Mouse (Mus musculus): ENCODE measurements at regions not wholly inside any gene's neighbourhood (a gene's known extent, or its start where the extent isn't known, plus 50 kb on each side); places are given as distances from the start of the nearest gene placed in this dataset.

GRCm38 (mm10) chr9:52255692-52256091 is 87.3 kb upstream of the Zc3h12c start:
- Histone ChIP-seq H3K9ac (replicated peaks; ENCODE audit: low read length) (no peak overlapping the region), H3K36me3 (ENCODE audit: control insufficient read depth, insufficient read depth, low read length) (no peaks in the 10 kb centered on the region), H3K27me3 (ENCODE audit: control insufficient read depth, insufficient read depth, low read length) (no peaks in the 10 kb centered on the region), H3K9me3 (ENCODE audit: control insufficient read depth, low read length) (no peaks in the 10 kb centered on the region), H3K4me3 (replicated peaks; ENCODE audit: low read depth, low read length) (no peak overlapping the region), H3K4me2 (ENCODE audit: low read length) (0 out of 2 replicates have a peak overlapping the region, but pooled peaks have one; percentile 19), H3K4me1 (ENCODE audit: control insufficient read depth, insufficient read depth, low read length) (peaks cover 16% of the 10 kb centered on the region; the same call in 1 of the 2 replicates), H3K27ac (replicated peaks; ENCODE audit: low read depth, low read length) (peak overlapping the region; percentile 70; the same call in 1 of the 2 replicates)
- WGBS: 65% methylated on average over 4 of the region's 4 CpGs
- no peak for ATAC-seq (ENCODE audit: low FRiP score, low TSS enrichment)
- DNase-seq: peak; percentile 45

GRCm38 (mm10) chr9:52254475-52254874 is 86.1 kb upstream of the Zc3h12c start:
- Histone ChIP-seq H3K4me2 (ENCODE audit: low read length) (no peak overlapping the region), H3K4me3 (replicated peaks; ENCODE audit: low read depth, low read length) (no peak overlapping the region), H3K4me1 (ENCODE audit: control insufficient read depth, insufficient read depth, low read length) (peaks cover 16% of the 10 kb centered on the region; the same call in 1 of the 2 replicates), H3K9me3 (ENCODE audit: control insufficient read depth, low read length) (no peaks in the 10 kb centered on the region), H3K9ac (replicated peaks; ENCODE audit: low read length) (no peak overlapping the region), H3K36me3 (ENCODE audit: control insufficient read depth, insufficient read depth, low read length) (no peaks in the 10 kb centered on the region), H3K27me3 (ENCODE audit: control insufficient read depth, insufficient read depth, low read length) (no peaks in the 10 kb centered on the region), H3K27ac (replicated peaks; ENCODE audit: low read depth, low read length) (peak overlapping the region; percentile 70)
- ATAC-seq (ENCODE audit: low FRiP score, low TSS enrichment): no peak
- DNase-seq: peak; percentile 48
- 37% methylated on average over 6 of the region's 6 CpGs for WGBS

DNA sequence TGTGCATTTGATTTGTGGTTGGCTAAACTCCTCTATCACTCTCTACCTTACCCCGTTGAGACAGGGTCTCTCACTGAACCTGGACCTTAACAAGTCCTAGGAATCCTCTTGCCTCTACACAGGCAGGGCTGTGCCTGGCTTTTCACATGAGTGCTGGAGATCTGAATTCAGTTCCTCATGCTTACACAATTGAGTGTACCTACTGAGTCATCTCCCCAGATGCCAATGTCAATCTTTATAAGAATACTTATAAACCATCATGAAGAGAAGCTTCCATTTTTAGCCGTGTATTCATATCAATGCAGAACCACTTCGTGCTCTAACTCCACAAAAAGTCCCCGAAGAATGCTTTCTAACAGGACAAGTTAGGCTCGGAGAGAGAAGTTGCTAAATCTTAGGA is 83.1 kb upstream of the Zc3h12c start:
- Histone ChIP-seq H3K4me3 (replicated peaks; ENCODE audit: low read depth, low read length) (no peak overlapping the region), H3K36me3 (ENCODE audit: control insufficient read depth, insufficient read depth, low read length) (no peaks in the 10 kb centered on the region), H3K4me2 (ENCODE audit: low read length) (no peak overlapping the region), H3K9me3 (ENCODE audit: control insufficient read depth, low read length) (no peaks in the 10 kb centered on the region), H3K4me1 (ENCODE audit: control insufficient read depth, insufficient read depth, low read length) (peaks cover 16% of the 10 kb centered on the region; the same call in 1 of the 2 replicates), H3K27me3 (ENCODE audit: control insufficient read depth, insufficient read depth, low read length) (no peaks in the 10 kb centered on the region), H3K9ac (replicated peaks; ENCODE audit: low read length) (no peak overlapping the region), H3K27ac (replicated peaks; ENCODE audit: low read depth, low read length) (no peak overlapping the region)
- WGBS: 95% methylated on average over 5 of the region's 5 CpGs
- ATAC-seq (ENCODE audit: low FRiP score, low TSS enrichment): no peak
- no peak for DNase-seq

GRCm38 (mm10) chr9:52246712-52247111 is 78.3 kb upstream of the Zc3h12c start:
- Histone ChIP-seq H3K4me1 (ENCODE audit: control insufficient read depth, insufficient read depth, low read length) (0 out of 2 replicates have a peak, but pooled peaks cover 5% of the 10 kb centered on the region), H3K36me3 (ENCODE audit: control insufficient read depth, insufficient read depth, low read length) (no peaks in the 10 kb centered on the region), H3K4me2 (ENCODE audit: low read length) (no peak overlapping the region), H3K27ac (replicated peaks; ENCODE audit: low read depth, low read length) (no peak overlapping the region), H3K9me3 (ENCODE audit: control insufficient read depth, low read length) (no peaks in the 10 kb centered on the region), H3K27me3 (ENCODE audit: control insufficient read depth, insufficient read depth, low read length) (no peaks in the 10 kb centered on the region), H3K9ac (replicated peaks; ENCODE audit: low read length) (no peak overlapping the region), H3K4me3 (replicated peaks; ENCODE audit: low read depth, low read length) (no peak overlapping the region)
- DNase-seq (no peak), ATAC-seq (ENCODE audit: low FRiP score, low TSS enrichment) (no peak)
- WGBS: 95% methylated on average over 1 of the region's 1 CpGs

DNA sequence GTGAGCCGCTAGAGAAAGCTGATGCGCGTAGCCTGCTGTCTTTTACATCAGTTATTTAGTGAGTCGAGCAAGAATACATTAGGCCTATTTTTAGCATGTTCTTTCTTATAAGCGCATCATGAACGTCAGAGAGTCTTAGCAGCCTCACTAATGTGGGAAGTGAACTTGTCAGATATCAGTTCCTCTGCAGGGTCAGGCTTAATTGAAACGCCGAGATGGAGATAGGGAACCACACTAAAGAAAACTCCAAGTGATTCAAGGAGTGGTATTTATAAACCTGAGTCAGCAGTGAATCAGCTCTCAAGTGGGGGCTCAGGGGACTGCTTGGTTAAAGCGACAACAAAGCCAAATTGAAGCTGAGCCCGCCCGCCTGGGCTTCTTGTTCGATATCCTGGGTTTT is 75.7 kb upstream of the Zc3h12c start:
- Histone ChIP-seq H3K36me3 (ENCODE audit: control insufficient read depth, insufficient read depth, low read length) (no peaks in the 10 kb centered on the region), H3K4me3 (replicated peaks; ENCODE audit: low read depth, low read length) (no peak overlapping the region), H3K4me1 (ENCODE audit: control insufficient read depth, insufficient read depth, low read length) (peaks cover 19% of the 10 kb centered on the region; the same call in 1 of the 2 replicates), H3K9me3 (ENCODE audit: control insufficient read depth, low read length) (no peaks in the 10 kb centered on the region), H3K27me3 (ENCODE audit: control insufficient read depth, insufficient read depth, low read length) (no peaks in the 10 kb centered on the region), H3K27ac (replicated peaks; ENCODE audit: low read depth, low read length) (no peak overlapping the region), H3K4me2 (ENCODE audit: low read length) (no peak overlapping the region), H3K9ac (replicated peaks; ENCODE audit: low read length) (no peak overlapping the region)
- DNase-seq (peak; percentile 19), ATAC-seq (ENCODE audit: low FRiP score, low TSS enrichment) (no peak)
- WGBS: 62% methylated on average over 12 of the region's 12 CpGs

DNA sequence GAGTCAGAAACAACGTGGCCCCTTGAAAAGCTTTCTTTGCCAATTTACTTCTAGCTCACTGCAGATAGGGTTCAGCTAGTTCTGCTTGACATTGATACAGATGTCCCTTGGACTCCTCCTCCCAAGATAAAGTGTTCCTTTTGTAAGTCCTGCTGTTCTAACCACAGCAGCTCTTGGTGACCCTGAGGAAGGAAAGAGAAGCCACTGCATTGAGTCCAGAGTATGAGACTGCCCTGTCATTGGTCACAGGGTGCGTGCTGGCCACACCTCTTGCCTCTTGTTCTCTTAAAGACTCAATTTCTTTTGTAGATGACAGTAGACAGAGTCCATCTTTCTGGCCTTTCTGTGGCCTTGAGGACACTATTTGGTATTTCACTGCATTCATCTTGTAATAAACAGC is 74.7 kb upstream of the Zc3h12c start:
- H3K27ac ChIP-seq (replicated peaks; ENCODE audit: low read depth, low read length): no peak overlapping the region
- ATAC-seq (ENCODE audit: low FRiP score, low TSS enrichment) (no peak), DNase-seq (no peak)
- H3K4me1 ChIP-seq (ENCODE audit: control insufficient read depth, insufficient read depth, low read length): peaks cover 19% of the 10 kb centered on the region; the same call in 1 of the 2 replicates
- H3K4me2 ChIP-seq (ENCODE audit: low read length): no peak overlapping the region
- no peaks in the 10 kb centered on the region for H3K27me3 ChIP-seq (ENCODE audit: control insufficient read depth, insufficient read depth, low read length)
- 88% methylated on average over 2 of the region's 2 CpGs for WGBS
- no peak overlapping the region for H3K9ac ChIP-seq (replicated peaks; ENCODE audit: low read length)
- no peak overlapping the region for H3K4me3 ChIP-seq (replicated peaks; ENCODE audit: low read depth, low read length)
- no peaks in the 10 kb centered on the region for H3K36me3 ChIP-seq (ENCODE audit: control insufficient read depth, insufficient read depth, low read length)
- no peaks in the 10 kb centered on the region for H3K9me3 ChIP-seq (ENCODE audit: control insufficient read depth, low read length)

DNA sequence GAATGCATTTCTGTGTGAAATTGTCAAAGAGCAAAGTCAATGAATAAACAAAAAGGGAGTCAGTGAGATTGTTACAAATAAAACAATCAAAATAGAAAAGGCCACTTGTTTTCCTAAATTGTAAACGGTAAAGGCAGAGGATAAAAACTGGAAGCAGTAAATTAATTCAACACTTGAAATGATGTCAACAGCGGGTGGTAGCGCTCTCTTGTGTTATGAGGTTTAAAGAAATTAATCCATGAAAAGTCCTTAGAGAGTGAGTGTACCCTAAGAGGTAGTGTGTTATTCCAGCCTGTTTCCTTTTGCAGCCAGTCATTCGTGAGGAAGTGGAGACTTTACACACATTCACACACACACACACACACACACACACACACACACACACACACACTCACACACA is 73.2 kb upstream of the Zc3h12c start:
- WGBS: 26% methylated on average over 4 of the region's 4 CpGs
- peak; percentile 57 for DNase-seq

GRCm38 (mm10) chr9:52240585-52241320 is 72.4 kb upstream of the Zc3h12c start:
- H3K9ac ChIP-seq (replicated peaks; ENCODE audit: low read length): no peak overlapping the region; the same call in 1 of the 2 replicates
- H3K36me3 ChIP-seq (ENCODE audit: control insufficient read depth, insufficient read depth, low read length): no peaks in the 10 kb centered on the region
- no peak overlapping the region for H3K4me3 ChIP-seq (replicated peaks; ENCODE audit: low read depth, low read length)
- H3K4me1 ChIP-seq (ENCODE audit: control insufficient read depth, insufficient read depth, low read length): peaks cover 19% of the 10 kb centered on the region; the same call in 1 of the 2 replicates
- no peaks in the 10 kb centered on the region for H3K27me3 ChIP-seq (ENCODE audit: control insufficient read depth, insufficient read depth, low read length)
- DNase-seq (peak; percentile 59), ATAC-seq (ENCODE audit: low FRiP score, low TSS enrichment) (no peak)
- 48% methylated on average over 12 of the region's 12 CpGs for WGBS
- no peaks in the 10 kb centered on the region for H3K9me3 ChIP-seq (ENCODE audit: control insufficient read depth, low read length)
- peak overlapping the region; percentile 77 for H3K27ac ChIP-seq (replicated peaks; ENCODE audit: low read depth, low read length)
- peak overlapping the region; percentile 9; the same call in 1 of the 2 replicates for H3K4me2 ChIP-seq (ENCODE audit: low read length)

More for the DNA sequence above, 73.2 kb upstream of the Zc3h12c start:
- Histone ChIP-seq H3K36me3 (ENCODE audit: control insufficient read depth, insufficient read depth, low read length) (no peaks in the 10 kb centered on the region), H3K9me3 (ENCODE audit: control insufficient read depth, low read length) (no peaks in the 10 kb centered on the region), H3K4me1 (ENCODE audit: control insufficient read depth, insufficient read depth, low read length) (peaks cover 19% of the 10 kb centered on the region; the same call in 1 of the 2 replicates), H3K9ac (replicated peaks; ENCODE audit: low read length) (no peak overlapping the region), H3K27ac (replicated peaks; ENCODE audit: low read depth, low read length) (peak overlapping the region; percentile 77), H3K4me2 (ENCODE audit: low read length) (peak overlapping the region; percentile 9; the same call in 1 of the 2 replicates), H3K27me3 (ENCODE audit: control insufficient read depth, insufficient read depth, low read length) (no peaks in the 10 kb centered on the region), H3K4me3 (replicated peaks; ENCODE audit: low read depth, low read length) (no peak overlapping the region)
- no peak for ATAC-seq (ENCODE audit: low FRiP score, low TSS enrichment)

DNA sequence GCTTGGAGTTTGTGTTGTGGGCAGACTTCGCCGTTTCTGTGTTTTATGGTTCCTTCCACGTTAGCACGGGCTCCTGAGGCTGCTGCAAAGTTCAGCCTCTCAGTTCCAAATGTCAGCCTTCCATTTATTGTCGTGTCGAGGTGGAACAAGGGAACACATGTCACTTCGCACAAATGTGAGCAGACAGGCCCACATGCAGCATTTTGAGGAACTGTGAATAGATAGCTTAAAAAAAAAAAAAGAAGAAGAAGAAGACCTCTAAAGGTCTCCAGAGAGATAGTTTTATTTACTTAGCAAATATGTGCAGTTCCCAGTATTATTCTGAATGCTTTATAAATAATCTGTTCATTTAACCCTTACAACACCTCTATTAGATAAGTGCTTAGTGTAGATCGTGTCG is 66.4 kb upstream of the Zc3h12c start:
- DNase-seq (no peak), ATAC-seq (ENCODE audit: low FRiP score, low TSS enrichment) (no peak)
- no peak overlapping the region for H3K9ac ChIP-seq (replicated peaks; ENCODE audit: low read length)
- H3K4me1 ChIP-seq (ENCODE audit: control insufficient read depth, insufficient read depth, low read length): no peaks in the 10 kb centered on the region
- H3K4me3 ChIP-seq (replicated peaks; ENCODE audit: low read depth, low read length): no peak overlapping the region
- H3K27ac ChIP-seq (replicated peaks; ENCODE audit: low read depth, low read length): no peak overlapping the region
- no peak overlapping the region for H3K4me2 ChIP-seq (ENCODE audit: low read length)
- H3K36me3 ChIP-seq (ENCODE audit: control insufficient read depth, insufficient read depth, low read length): no peaks in the 10 kb centered on the region
- H3K27me3 ChIP-seq (ENCODE audit: control insufficient read depth, insufficient read depth, low read length): no peaks in the 10 kb centered on the region
- no peaks in the 10 kb centered on the region for H3K9me3 ChIP-seq (ENCODE audit: control insufficient read depth, low read length)
- 75% methylated on average over 9 of the region's 9 CpGs for WGBS

Measured in midbrain, embryonic 14.5 days (tissue).